9 mouse cellular contexts compared by ENCODE assay signal in the genomic region with DNA sequence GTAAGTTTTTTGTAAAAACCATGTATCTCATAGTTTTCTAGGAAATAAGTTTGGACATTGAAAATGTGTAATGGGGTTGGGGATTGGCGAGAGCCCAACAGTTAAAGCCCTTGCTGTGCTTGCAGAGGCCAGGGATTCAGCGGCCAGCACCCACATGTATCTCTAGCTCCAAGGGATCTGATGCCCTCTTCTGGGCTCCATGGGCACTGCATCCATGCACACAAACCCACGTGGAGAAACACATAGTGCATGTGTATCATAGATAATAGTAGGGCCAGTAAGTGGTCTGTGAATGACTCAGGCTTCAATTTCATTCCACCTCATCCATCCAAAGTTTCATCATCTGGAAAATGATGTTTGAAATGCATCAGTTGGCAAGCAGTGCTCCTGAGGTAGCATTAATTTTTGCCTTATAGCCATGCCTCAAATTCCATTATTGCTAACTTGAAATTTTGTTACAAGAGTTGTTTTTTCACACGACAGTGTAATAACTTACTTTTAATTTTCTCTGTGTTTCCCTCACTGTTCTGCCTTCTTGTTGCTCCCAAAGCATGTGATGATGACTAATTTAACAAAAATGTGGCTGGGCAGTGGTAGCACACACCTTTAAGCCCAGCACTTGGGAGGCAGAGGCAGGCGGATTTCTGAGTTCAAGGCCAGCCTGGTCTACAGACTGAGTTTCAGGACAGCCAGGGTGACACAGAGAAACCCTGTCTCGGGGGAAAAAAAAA.
DNase-seq lines count a peak whose midpoint lies in the region; ATAC-seq and TF ChIP-seq lines count a peak whose summit lies in the region.
"Had no signal": no experiment of that assay in that cellular context is flagged by ENCODE, and none has a peak within 500 bp of the region (broad histone marks: within the 10 kb centered on the region; RNA-seq: fewer than 3 reads in every experiment).

No protein-coding gene starts in this region.

- ATAC-seq in CD4-positive, CD25-positive, alpha-beta regulatory T cell, adult 4 months, result no peak
- ATAC-seq in megakaryocyte-erythroid progenitor cell, adult 5-6 weeks (replicated peaks; ENCODE audit: low FRiP score, low TSS enrichment, poor library complexity, severe bottlenecking), result peak; percentile 68; the same call in 1 of the 2 replicates

- H3K27ac ChIP-seq in layer of hippocampus, adult 2 months, result no peak overlapping the region
- H3K27ac ChIP-seq: macrophage had no signal

- DNase-seq in CD4-positive, CD25-positive, alpha-beta regulatory T cell, adult 2 months (ENCODE audit: low read depth, low spot score), result peak; percentile 29
- no peak for DNase-seq in layer of hippocampus, adult 2 months (ENCODE audit: low spot score in 2 of 2)
- DNase-seq in layer of hippocampus, postnatal 36 days, result no peak
- DNase-seq in c-Kit-positive CD71-positive TER-119-negative erythroid progenitor cells, embryonic 14.5 days (ENCODE audit: low read depth), result peak; percentile 36
- no peak for DNase-seq in right cerebral cortex, postnatal 10 days (ENCODE audit: low spot score in 2 of 2)
- DNase-seq in ovary, postnatal 14 days (ENCODE audit: low spot score), result no peak

- H3K4me3 ChIP-seq in layer of hippocampus, adult 2 months, result no peak overlapping the region

- peak; percentile 67 for TF ChIP-seq CTCF in layer of hippocampus, adult 2 months (conservative IDR thresholded peaks at IDR 0.05)

Comparison
In these comparisons a context has a peak if more than half of its experiments do, and no peak if none do; other contexts are left out.
1. DNase-seq: peak in CD4-positive, CD25-positive, alpha-beta regulatory T cell, adult 2 months (single experiment) and c-Kit-positive CD71-positive TER-119-negative erythroid progenitor cells, embryonic 14.5 days (single experiment); none in layer of hippocampus, adult 2 months (0 of 2), layer of hippocampus, postnatal 36 days (0 of 2), right cerebral cortex, postnatal 10 days (0 of 2) and ovary, postnatal 14 days (single experiment).